Mouse (Mus musculus): ENCODE results near the gene Sprr2a2. TPM values are rescaled to one million over a fixed set of nuclear protein-coding genes. Genes with fewer than 3 reads are reported as not detected.
"Not testable (repeated sequence)": the region's sequence is repeated elsewhere in the genome, so short reads cannot be mapped to it uniquely, and the experiment has no call there.

Gene Sprr2a2
- total and polyA plus RNA-seq, 3 experiments: 0.04 TPM; not detected in 2

- not testable (repeated sequence) for H3K27me3 ChIP-seq (ENCODE audit: control insufficient read depth in 1 of 2, insufficient read depth in 2 of 2, low read length in 2 of 2); H3K9me3 ChIP-seq (replicated peaks; ENCODE audit: insufficient read depth, low read length); H3K4me3 ChIP-seq (ENCODE audit: control insufficient read depth in 1 of 2, insufficient read depth in 1 of 2, low read depth in 2 of 2, low read length in 2 of 2); H3K27ac ChIP-seq (ENCODE audit: control insufficient read depth, low read depth, low read length); H3K36me3 ChIP-seq (ENCODE audit: control insufficient read depth in 1 of 2, insufficient read depth in 2 of 2, low read length in 2 of 2); DNase-seq (ENCODE audit: low read depth, low spot score); H3K9ac ChIP-seq (ENCODE audit: control insufficient read depth, low read depth, low read length, poor library complexity, severe bottlenecking); H3K79me2 ChIP-seq (ENCODE audit: control insufficient read depth, insufficient read depth, low read length, poor library complexity); H3K4me1 ChIP-seq (ENCODE audit: control insufficient read depth in 1 of 2, insufficient read depth in 2 of 2, low read length in 2 of 2)
Observed at GRCm38 (mm10) chr3:92280963-92281606, 65.4 kb downstream of the Sprr2a2 start.

GRCm38 (mm10) chr3:92285101-92285500 is 69.4 kb downstream of the Sprr2a2 start, which contains the start of gene Sprr2a3:
TSS of gene Sprr2a3 (plus strand) at chr3:92285417.
- H3K36me3 ChIP-seq (ENCODE audit: control insufficient read depth in 1 of 2, insufficient read depth in 2 of 2, low read length in 2 of 2); H3K27me3 ChIP-seq (ENCODE audit: control insufficient read depth in 1 of 2, insufficient read depth in 2 of 2, low read length in 2 of 2); H3K9ac ChIP-seq (ENCODE audit: control insufficient read depth, low read depth, low read length, poor library complexity, severe bottlenecking); H3K9me3 ChIP-seq (replicated peaks; ENCODE audit: insufficient read depth, low read length); H3K4me1 ChIP-seq (ENCODE audit: control insufficient read depth in 1 of 2, insufficient read depth in 2 of 2, low read length in 2 of 2); H3K79me2 ChIP-seq (ENCODE audit: control insufficient read depth, insufficient read depth, low read length, poor library complexity); H3K27ac ChIP-seq (ENCODE audit: control insufficient read depth, low read depth, low read length); DNase-seq (ENCODE audit: low read depth, low spot score); H3K4me3 ChIP-seq (ENCODE audit: control insufficient read depth in 1 of 2, insufficient read depth in 1 of 2, low read depth in 2 of 2, low read length in 2 of 2): not testable (repeated sequence)

GRCm38 (mm10) chr3:92288489-92288888 is 72.8 kb downstream of the Sprr2a2 start:
- not testable (repeated sequence) for H3K36me3 ChIP-seq (ENCODE audit: control insufficient read depth in 1 of 2, insufficient read depth in 2 of 2, low read length in 2 of 2); H3K9ac ChIP-seq (ENCODE audit: control insufficient read depth, low read depth, low read length, poor library complexity, severe bottlenecking); H3K79me2 ChIP-seq (ENCODE audit: control insufficient read depth, insufficient read depth, low read length, poor library complexity); DNase-seq (ENCODE audit: low read depth, low spot score); H3K4me3 ChIP-seq (ENCODE audit: control insufficient read depth in 1 of 2, insufficient read depth in 1 of 2, low read depth in 2 of 2, low read length in 2 of 2); H3K27me3 ChIP-seq (ENCODE audit: control insufficient read depth in 1 of 2, insufficient read depth in 2 of 2, low read length in 2 of 2); H3K27ac ChIP-seq (ENCODE audit: control insufficient read depth, low read depth, low read length); H3K9me3 ChIP-seq (replicated peaks; ENCODE audit: insufficient read depth, low read length); H3K4me1 ChIP-seq (ENCODE audit: control insufficient read depth in 1 of 2, insufficient read depth in 2 of 2, low read length in 2 of 2)

Other genes with a start within 250 kb of the Sprr2a2 start
- not detected in 2 replicates for gene Pglyrp3, start 201.3 kb upstream of the Sprr2a2 start, total RNA-seq (2012; rRNA removed)
- gene Pglyrp3, start 201.3 kb upstream of the Sprr2a2 start, polyA plus RNA-seq (2012; ENCODE audit: insufficient read depth in 1 of 2, insufficient read length in 2 of 2, low read depth in 1 of 2, low replicate concordance in 2 of 2, missing spikeins in 1 of 2): not detected
- not detected in 2 replicates for gene Lor, start 132.8 kb upstream of the Sprr2a2 start, total RNA-seq (2012; rRNA removed)
- not detected for gene Lor, start 132.8 kb upstream of the Sprr2a2 start, polyA plus RNA-seq (2012; ENCODE audit: insufficient read depth in 1 of 2, insufficient read length in 2 of 2, low read depth in 1 of 2, low replicate concordance in 2 of 2, missing spikeins in 1 of 2)
- not detected in 2 replicates for gene Prr9, start 92.0 kb upstream of the Sprr2a2 start, total RNA-seq (2012; rRNA removed)
- not detected for gene Prr9, start 92.0 kb upstream of the Sprr2a2 start, polyA plus RNA-seq (2012; ENCODE audit: insufficient read depth in 1 of 2, insufficient read length in 2 of 2, low read depth in 1 of 2, low replicate concordance in 2 of 2, missing spikeins in 1 of 2)
- not detected in 2 replicates for gene Lelp1, start 73.2 kb upstream of the Sprr2a2 start, total RNA-seq (2012; rRNA removed)
- gene Lelp1, start 73.2 kb upstream of the Sprr2a2 start, polyA plus RNA-seq (2012; ENCODE audit: insufficient read depth in 1 of 2, insufficient read length in 2 of 2, low read depth in 1 of 2, low replicate concordance in 2 of 2, missing spikeins in 1 of 2): not detected
- gene Sprr2a1, start 121 bp upstream of the Sprr2a2 start, total RNA-seq (2012; rRNA removed): not detected in 2 replicates
- not detected for gene Sprr2a1, start 121 bp upstream of the Sprr2a2 start, polyA plus RNA-seq (2012; ENCODE audit: insufficient read depth in 1 of 2, insufficient read length in 2 of 2, low read depth in 1 of 2, low replicate concordance in 2 of 2, missing spikeins in 1 of 2)
- not detected in 2 replicates for gene Sprr2a3, start 69.5 kb downstream of the Sprr2a2 start, total RNA-seq (2012; rRNA removed)
- gene Sprr2a3, start 69.5 kb downstream of the Sprr2a2 start, polyA plus RNA-seq (2012; ENCODE audit: insufficient read depth in 1 of 2, insufficient read length in 2 of 2, low read depth in 1 of 2, low replicate concordance in 2 of 2, missing spikeins in 1 of 2): not detected
- gene Sprr2b, start 100.7 kb downstream of the Sprr2a2 start, total RNA-seq (2012; rRNA removed): not detected in 2 replicates
- gene Sprr2b, start 100.7 kb downstream of the Sprr2a2 start, polyA plus RNA-seq (2012; ENCODE audit: insufficient read depth in 1 of 2, insufficient read length in 2 of 2, low read depth in 1 of 2, low replicate concordance in 2 of 2, missing spikeins in 1 of 2): not detected
- gene Sprr2d, start 123.2 kb downstream of the Sprr2a2 start, total RNA-seq (2012; rRNA removed): not detected in 2 replicates
- gene Sprr2d, start 123.2 kb downstream of the Sprr2a2 start, polyA plus RNA-seq (2012; ENCODE audit: insufficient read depth in 1 of 2, insufficient read length in 2 of 2, low read depth in 1 of 2, low replicate concordance in 2 of 2, missing spikeins in 1 of 2): not detected
- not detected in 2 replicates for gene Sprr2e, start 136.2 kb downstream of the Sprr2a2 start, total RNA-seq (2012; rRNA removed)
- not detected for gene Sprr2e, start 136.2 kb downstream of the Sprr2a2 start, polyA plus RNA-seq (2012; ENCODE audit: insufficient read depth in 1 of 2, insufficient read length in 2 of 2, low read depth in 1 of 2, low replicate concordance in 2 of 2, missing spikeins in 1 of 2)
- gene Sprr2f, start 149.3 kb downstream of the Sprr2a2 start, total RNA-seq (2012; rRNA removed): not detected in 2 replicates
- gene Sprr2f, start 149.3 kb downstream of the Sprr2a2 start, polyA plus RNA-seq (2012; ENCODE audit: insufficient read depth in 1 of 2, insufficient read length in 2 of 2, low read depth in 1 of 2, low replicate concordance in 2 of 2, missing spikeins in 1 of 2): not detected
- gene Sprr2h, start 169.8 kb downstream of the Sprr2a2 start, total RNA-seq (2012; rRNA removed): not detected in 2 replicates
- gene Sprr2h, start 169.8 kb downstream of the Sprr2a2 start, polyA plus RNA-seq (2012; ENCODE audit: insufficient read depth in 1 of 2, insufficient read length in 2 of 2, low read depth in 1 of 2, low replicate concordance in 2 of 2, missing spikeins in 1 of 2): not detected
- not detected in 2 replicates for gene Sprr2i, start 192.1 kb downstream of the Sprr2a2 start, total RNA-seq (2012; rRNA removed)
- not detected for gene Sprr2i, start 192.1 kb downstream of the Sprr2a2 start, polyA plus RNA-seq (2012; ENCODE audit: insufficient read depth in 1 of 2, insufficient read length in 2 of 2, low read depth in 1 of 2, low replicate concordance in 2 of 2, missing spikeins in 1 of 2)
- gene Sprr2j-ps, start 202.2 kb downstream of the Sprr2a2 start, total RNA-seq (2012; rRNA removed): not detected in 2 replicates
- gene Sprr2j-ps, start 202.2 kb downstream of the Sprr2a2 start, polyA plus RNA-seq (2012; ENCODE audit: insufficient read depth in 1 of 2, insufficient read length in 2 of 2, low read depth in 1 of 2, low replicate concordance in 2 of 2, missing spikeins in 1 of 2): not detected
- 17.4 and 26.0 TPM in 2 replicates for gene Gm9774, start 213.5 kb downstream of the Sprr2a2 start, total RNA-seq (2012; rRNA removed)
- 100 to 1,000 TPM; 107 to 140 TPM for gene Gm9774, start 213.5 kb downstream of the Sprr2a2 start, polyA plus RNA-seq (2012; ENCODE audit: insufficient read depth in 1 of 2, insufficient read length in 2 of 2, low read depth in 1 of 2, low replicate concordance in 2 of 2, missing spikeins in 1 of 2)
- gene Sprr2k, start 216.7 kb downstream of the Sprr2a2 start, total RNA-seq (2012; rRNA removed): not detected in 2 replicates
- not detected for gene Sprr2k, start 216.7 kb downstream of the Sprr2a2 start, polyA plus RNA-seq (2012; ENCODE audit: insufficient read depth in 1 of 2, insufficient read length in 2 of 2, low read depth in 1 of 2, low replicate concordance in 2 of 2, missing spikeins in 1 of 2)
- not detected in 2 replicates for gene Sprr1b, start 222.9 kb downstream of the Sprr2a2 start, total RNA-seq (2012; rRNA removed)
- not detected for gene Sprr1b, start 222.9 kb downstream of the Sprr2a2 start, polyA plus RNA-seq (2012; ENCODE audit: insufficient read depth in 1 of 2, insufficient read length in 2 of 2, low read depth in 1 of 2, low replicate concordance in 2 of 2, missing spikeins in 1 of 2)
- not detected in 2 replicates for gene Sprr3, start 242.8 kb downstream of the Sprr2a2 start, total RNA-seq (2012; rRNA removed)
- gene Sprr3, start 242.8 kb downstream of the Sprr2a2 start, polyA plus RNA-seq (2012; ENCODE audit: insufficient read depth in 1 of 2, insufficient read length in 2 of 2, low read depth in 1 of 2, low replicate concordance in 2 of 2, missing spikeins in 1 of 2): not detected